In genomic region chr2:27544613-27545012, GRCm38 (mm10) we compare ENCODE assay signal across 16 mouse cellular contexts.
"Had no signal": no experiment of that assay in that cellular context is flagged by ENCODE, and none has a peak within 500 bp of the region (broad histone marks: within the 10 kb centered on the region; RNA-seq: fewer than 3 reads in every experiment).

No protein-coding gene starts in this region.

- H3K9me3 ChIP-seq: kidney, embryonic 15.5 days; limb, embryonic 15.5 days had no signal

- H3K36me3 ChIP-seq: kidney, embryonic 15.5 days; limb, embryonic 12.5 days; limb, embryonic 15.5 days had no signal

- H3K4me3 ChIP-seq: kidney, embryonic 15.5 days; left cerebral cortex, adult 2 months; limb, embryonic 12.5 days; limb, embryonic 15.5 days; midbrain, embryonic 13.5 days had no signal

- H3K27me3 ChIP-seq: kidney, embryonic 15.5 days; limb, embryonic 12.5 days; limb, embryonic 15.5 days; midbrain, embryonic 13.5 days had no signal

- DNase-seq: kidney, adult 8-10 months; kidney, postnatal 10 days; kidney, postnatal 36 days; layer of hippocampus, postnatal 36 days; left cerebral cortex, postnatal 4 days; liver, postnatal 0 days; lung, embryonic 14.5 days; right cerebral cortex, postnatal 4 days; thymus, adult 18-20 months; thymus, postnatal 14 days; thymus, postnatal 4 days had no signal
